Mouse (Mus musculus): ENCODE data around the gene A930033H14Rik. TPM values are rescaled to one million over a fixed set of nuclear protein-coding genes. Genes with fewer than 3 reads are reported as not detected.

The A930033H14Rik gene
- polyA plus RNA-seq, 1 experiment from 2014 or later, result 2.4 TPM

- 86% methylated on average over 3 of the region's 3 CpGs for whole genome bisulfite sequencing
- Histone ChIP-seq H3K9ac (ENCODE audit: low read length) (no peak overlapping the region), H3K4me3 (ENCODE audit: control insufficient read depth in 1 of 2, insufficient read depth in 1 of 2, low read depth in 1 of 2, low read length in 2 of 2) (no peak overlapping the region), H3K4me2 (ENCODE audit: low read length) (no peak overlapping the region), H3K27ac (replicated peaks in 1 of 2; ENCODE audit: control insufficient read depth in 1 of 2, insufficient read depth in 1 of 2, low read depth in 2 of 2, low read length in 2 of 2) (no peak overlapping the region), H3K9me3 (ENCODE audit: control insufficient read depth, low read length) (peaks cover 7% of the 10 kb centered on the region), H3K4me1 (ENCODE audit: control insufficient read depth in 2 of 2, insufficient read depth in 2 of 2, low read length in 2 of 2) (no peaks in the 10 kb centered on the region), H3K27me3 (ENCODE audit: control insufficient read depth, insufficient read depth, low read length) (no peaks in the 10 kb centered on the region), H3K36me3 (ENCODE audit: control insufficient read depth, insufficient read depth, low read length) (no peaks in the 10 kb centered on the region)
- ATAC-seq (ENCODE audit: insufficient number of reproducible peaks, insufficient read depth, low FRiP score, low read depth), result no peak
Observed at GRCm38 (mm10) chr10:69161503-69161902, 51.4 kb downstream of the A930033H14Rik start.

GRCm38 (mm10) chr10:69160877-69161276 lies 52.0 kb downstream of the A930033H14Rik start:
- Histone ChIP-seq H3K9me3 (ENCODE audit: control insufficient read depth, low read length) (peaks cover 7% of the 10 kb centered on the region), H3K4me2 (ENCODE audit: low read length) (no peak overlapping the region), H3K27ac (replicated peaks in 1 of 2; ENCODE audit: control insufficient read depth in 1 of 2, insufficient read depth in 1 of 2, low read depth in 2 of 2, low read length in 2 of 2) (no peak overlapping the region), H3K36me3 (ENCODE audit: control insufficient read depth, insufficient read depth, low read length) (no peaks in the 10 kb centered on the region), H3K4me1 (ENCODE audit: control insufficient read depth in 2 of 2, insufficient read depth in 2 of 2, low read length in 2 of 2) (no peaks in the 10 kb centered on the region), H3K9ac (ENCODE audit: low read length) (no peak overlapping the region), H3K4me3 (ENCODE audit: control insufficient read depth in 1 of 2, insufficient read depth in 1 of 2, low read depth in 1 of 2, low read length in 2 of 2) (no peak overlapping the region), H3K27me3 (ENCODE audit: control insufficient read depth, insufficient read depth, low read length) (no peaks in the 10 kb centered on the region)
- 77% methylated on average over 2 of the region's 2 CpGs for WGBS
- no peak for ATAC-seq (ENCODE audit: insufficient number of reproducible peaks, insufficient read depth, low FRiP score, low read depth)

Other genes with a start within 250 kb of the A930033H14Rik start
- 34.6 and 38.6 TPM in 2 replicates for gene Rhobtb1, start 61.7 kb downstream of the A930033H14Rik start, polyA plus RNA-seq (2014; fragmentation: Nextera tagmentation; extraction: Ambion mirVana)
- gene Cdk1, start 139.8 kb upstream of the A930033H14Rik start, polyA plus RNA-seq (2014; fragmentation: Nextera tagmentation; extraction: Ambion mirVana), result 338 and 355 TPM in 2 replicates
- 43.2 and 43.5 TPM in 2 replicates for gene Ank3, start 185.7 kb upstream of the A930033H14Rik start, polyA plus RNA-seq (2014; fragmentation: Nextera tagmentation; extraction: Ambion mirVana)